Mouse (Mus musculus) c-Kit-positive CD71-positive TER-119-negative erythroid progenitor cells, embryonic 14.5 days (primary cell): ENCODE measurements at regions not wholly inside any gene's neighbourhood (a gene's known extent, or its start where the extent isn't known, plus 50 kb on each side); places are given as distances from the start of the nearest gene placed in this dataset.

Experiments
- DNase-seq: peaks from one replicate; pipeline ENCODE4 v3.0.0-alpha.2; 2013; ENCODE audit warnings: low read depth

- DNase-seq: peak; percentile 2
Observed at GRCm38 (mm10) chr6:139391307-139391706, 110.5 kb downstream of the Rergl start.

GRCm38 (mm10) chr6:139350939-139351338, 150.8 kb downstream of the Rergl start:
- DNase-seq: no peak

GRCm38 (mm10) chr6:139325226-139325625, 176.6 kb downstream of the Rergl start:
- DNase-seq: no peak

- DNase-seq: no peak
Observed at GRCm38 (mm10) chr6:139307651-139308050, 194.1 kb downstream of the Rergl start.

- DNase-seq: no peak
Observed at GRCm38 (mm10) chr6:139304306-139304705, 197.5 kb downstream of the Rergl start.

GRCm38 (mm10) chr6:139295701-139296100, 206.1 kb downstream of the Rergl start:
- no peak for DNase-seq

- no peak for DNase-seq
Observed at GRCm38 (mm10) chr6:139279093-139279492, 222.7 kb downstream of the Rergl start.

GRCm38 (mm10) chr6:139275512-139275911, 226.3 kb downstream of the Rergl start:
- no peak for DNase-seq

GRCm38 (mm10) chr6:139253704-139254103, 248.1 kb downstream of the Rergl start:
- DNase-seq: no peak

GRCm38 (mm10) chr6:139248920-139249547, 252.7 kb downstream of the Rergl start:
- DNase-seq: peak; percentile 2

- DNase-seq: no peak
Observed at GRCm38 (mm10) chr6:139226127-139226526, 275.6 kb downstream of the Rergl start.

- no peak for DNase-seq
Observed at GRCm38 (mm10) chr6:139214488-139214887, 287.3 kb downstream of the Rergl start.

GRCm38 (mm10) chr6:139210256-139210655, 291.5 kb downstream of the Rergl start:
- DNase-seq: no peak

- DNase-seq: no peak
Observed at GRCm38 (mm10) chr6:139198601-139199000, 303.2 kb downstream of the Rergl start.

- DNase-seq: no peak
Observed at GRCm38 (mm10) chr6:139186431-139186830, 315.3 kb downstream of the Rergl start.

- DNase-seq: no peak
Observed at GRCm38 (mm10) chr6:139160352-139160751, 341.4 kb downstream of the Rergl start.

- DNase-seq: no peak
Observed at GRCm38 (mm10) chr6:139159741-139160140, 342.0 kb downstream of the Rergl start.

GRCm38 (mm10) chr6:139154802-139155201, 347.0 kb downstream of the Rergl start:
- no peak for DNase-seq

GRCm38 (mm10) chr6:139135693-139136092, 366.1 kb downstream of the Rergl start:
- DNase-seq: no peak

- no peak for DNase-seq
Observed at GRCm38 (mm10) chr6:139132083-139132679, 369.6 kb downstream of the Rergl start.

- no peak for DNase-seq
Observed at GRCm38 (mm10) chr6:139108263-139108662, 393.5 kb downstream of the Rergl start.

GRCm38 (mm10) chr6:139103397-139103796, 398.4 kb downstream of the Rergl start:
- no peak for DNase-seq

GRCm38 (mm10) chr6:139099273-139099672, 402.5 kb downstream of the Rergl start:
- DNase-seq: no peak

GRCm38 (mm10) chr6:139075433-139075832, 417.1 kb upstream of the Igbp1b start:
- DNase-seq: no peak
